Mouse (Mus musculus): ENCODE data around the gene Stmnd1. TPM values are rescaled to one million over a fixed set of nuclear protein-coding genes. Genes with fewer than 3 reads are reported as not detected.

The Stmnd1 gene
- polyA plus RNA-seq, 1 experiment: not detected

- H3K27ac ChIP-seq (ENCODE audit: insufficient read depth, low read depth, low read length): no peak overlapping the region
- WGBS: 83% methylated on average over 4 of the region's 4 CpGs
- TF ChIP-seq CTCF (IDR thresholded peaks at IDR 0.05; ENCODE audit: insufficient read depth, low read depth, low read length) (no peak), POLR2A (IDR thresholded peaks at IDR 0.05; ENCODE audit: insufficient read depth, low read depth, low read length) (no peak)
- H3K4me1 ChIP-seq (ENCODE audit: control insufficient read depth, insufficient read depth, low read length): peaks cover 15% of the 10 kb centered on the region
- H3K4me3 ChIP-seq (ENCODE audit: insufficient read depth, low read depth, low read length): no peak overlapping the region
Measured at GRCm38 (mm10) chr13:46275701-46276100, 2.2 kb downstream of the Stmnd1 start.

- 92% methylated on average over 2 of the region's 2 CpGs for WGBS
- no peak for TF ChIP-seq POLR2A (IDR thresholded peaks at IDR 0.05; ENCODE audit: insufficient read depth, low read depth, low read length)
- H3K4me3 ChIP-seq (ENCODE audit: insufficient read depth, low read depth, low read length): no peak overlapping the region
- H3K27ac ChIP-seq (ENCODE audit: insufficient read depth, low read depth, low read length): no peak overlapping the region
- no peaks in the 10 kb centered on the region for H3K4me1 ChIP-seq (ENCODE audit: control insufficient read depth, insufficient read depth, low read length)
Measured at GRCm38 (mm10) chr13:46282543-46282942, 9.0 kb downstream of the Stmnd1 start.

GRCm38 (mm10) chr13:46287801-46288200, 14.3 kb downstream of the Stmnd1 start:
- TF ChIP-seq POLR2A (IDR thresholded peaks at IDR 0.05; ENCODE audit: insufficient read depth, low read depth, low read length) (no peak), CTCF (IDR thresholded peaks at IDR 0.05; ENCODE audit: insufficient read depth, low read depth, low read length) (no peak)
- Histone ChIP-seq H3K4me3 (ENCODE audit: insufficient read depth, low read depth, low read length) (no peak overlapping the region), H3K27ac (ENCODE audit: insufficient read depth, low read depth, low read length) (no peak overlapping the region), H3K4me1 (ENCODE audit: control insufficient read depth, insufficient read depth, low read length) (no peaks in the 10 kb centered on the region)
- WGBS: 85% methylated on average over 8 of the region's 8 CpGs

- H3K27ac ChIP-seq (ENCODE audit: insufficient read depth, low read depth, low read length): no peak overlapping the region
- 36% methylated on average over 5 of the region's 5 CpGs for WGBS
- H3K4me3 ChIP-seq (ENCODE audit: insufficient read depth, low read depth, low read length): no peak overlapping the region
- TF ChIP-seq CTCF (IDR thresholded peaks at IDR 0.05; ENCODE audit: insufficient read depth, low read depth, low read length): no peak
- TF ChIP-seq POLR2A (IDR thresholded peaks at IDR 0.05; ENCODE audit: insufficient read depth, low read depth, low read length): no peak
- no peaks in the 10 kb centered on the region for H3K4me1 ChIP-seq (ENCODE audit: control insufficient read depth, insufficient read depth, low read length)
Measured at GRCm38 (mm10) chr13:46288372-46288771, 14.9 kb downstream of the Stmnd1 start.

- Histone ChIP-seq H3K4me3 (ENCODE audit: insufficient read depth, low read depth, low read length) (no peak overlapping the region), H3K4me1 (ENCODE audit: control insufficient read depth, insufficient read depth, low read length) (no peaks in the 10 kb centered on the region), H3K27ac (ENCODE audit: insufficient read depth, low read depth, low read length) (no peak overlapping the region)
- TF ChIP-seq CTCF (IDR thresholded peaks at IDR 0.05; ENCODE audit: insufficient read depth, low read depth, low read length) (no peak), POLR2A (IDR thresholded peaks at IDR 0.05; ENCODE audit: insufficient read depth, low read depth, low read length) (no peak)
- 82% methylated on average over 1 of the region's 1 CpGs for WGBS
Measured at GRCm38 (mm10) chr13:46290537-46290936, 17.0 kb downstream of the Stmnd1 start.

GRCm38 (mm10) chr13:46294365-46294764, 20.8 kb downstream of the Stmnd1 start:
- no peak for TF ChIP-seq CTCF (IDR thresholded peaks at IDR 0.05; ENCODE audit: insufficient read depth, low read depth, low read length)
- TF ChIP-seq POLR2A (IDR thresholded peaks at IDR 0.05; ENCODE audit: insufficient read depth, low read depth, low read length): no peak
- no peaks in the 10 kb centered on the region for H3K4me1 ChIP-seq (ENCODE audit: control insufficient read depth, insufficient read depth, low read length)

GRCm38 (mm10) chr13:46297701-46298100, 24.2 kb downstream of the Stmnd1 start:
- 97% methylated on average over 4 of the region's 4 CpGs for WGBS
- H3K4me1 ChIP-seq (ENCODE audit: control insufficient read depth, insufficient read depth, low read length): no peaks in the 10 kb centered on the region
- TF ChIP-seq POLR2A (IDR thresholded peaks at IDR 0.05; ENCODE audit: insufficient read depth, low read depth, low read length) (no peak), CTCF (IDR thresholded peaks at IDR 0.05; ENCODE audit: insufficient read depth, low read depth, low read length) (no peak)
- H3K4me3 ChIP-seq (ENCODE audit: insufficient read depth, low read depth, low read length): no peak overlapping the region
- H3K27ac ChIP-seq (ENCODE audit: insufficient read depth, low read depth, low read length): no peak overlapping the region

More at GRCm38 (mm10) chr13:46294365-46294764, 20.8 kb downstream of the Stmnd1 start:
- H3K27ac ChIP-seq (ENCODE audit: insufficient read depth, low read depth, low read length): no peak overlapping the region
- H3K4me3 ChIP-seq (ENCODE audit: insufficient read depth, low read depth, low read length): no peak overlapping the region

- no peak for TF ChIP-seq CTCF (IDR thresholded peaks at IDR 0.05; ENCODE audit: insufficient read depth, low read depth, low read length)
- TF ChIP-seq POLR2A (IDR thresholded peaks at IDR 0.05; ENCODE audit: insufficient read depth, low read depth, low read length): no peak
- Histone ChIP-seq H3K4me3 (ENCODE audit: insufficient read depth, low read depth, low read length) (no peak overlapping the region), H3K27ac (ENCODE audit: insufficient read depth, low read depth, low read length) (no peak overlapping the region), H3K4me1 (ENCODE audit: control insufficient read depth, insufficient read depth, low read length) (no peaks in the 10 kb centered on the region)
- 34% methylated on average over 10 of the region's 10 CpGs for WGBS
Measured at GRCm38 (mm10) chr13:46310790-46311189, 37.3 kb downstream of the Stmnd1 start.

GRCm38 (mm10) chr13:46313176-46313575, 39.7 kb downstream of the Stmnd1 start:
- 80% methylated on average over 5 of the region's 5 CpGs for WGBS
- Histone ChIP-seq H3K27ac (ENCODE audit: insufficient read depth, low read depth, low read length) (no peak overlapping the region), H3K4me3 (ENCODE audit: insufficient read depth, low read depth, low read length) (no peak overlapping the region), H3K4me1 (ENCODE audit: control insufficient read depth, insufficient read depth, low read length) (no peaks in the 10 kb centered on the region)
- no peak for TF ChIP-seq POLR2A (IDR thresholded peaks at IDR 0.05; ENCODE audit: insufficient read depth, low read depth, low read length)
- TF ChIP-seq CTCF (IDR thresholded peaks at IDR 0.05; ENCODE audit: insufficient read depth, low read depth, low read length): no peak

- H3K4me1 ChIP-seq (ENCODE audit: control insufficient read depth, insufficient read depth, low read length): no peaks in the 10 kb centered on the region
- H3K4me3 ChIP-seq (ENCODE audit: insufficient read depth, low read depth, low read length): no peak overlapping the region
- 94% methylated on average over 7 of the region's 7 CpGs for WGBS
- no peak for TF ChIP-seq POLR2A (IDR thresholded peaks at IDR 0.05; ENCODE audit: insufficient read depth, low read depth, low read length)
- TF ChIP-seq CTCF (IDR thresholded peaks at IDR 0.05; ENCODE audit: insufficient read depth, low read depth, low read length): no peak
- H3K27ac ChIP-seq (ENCODE audit: insufficient read depth, low read depth, low read length): no peak overlapping the region
Measured at GRCm38 (mm10) chr13:46315165-46315564, 41.6 kb downstream of the Stmnd1 start.

Measured in olfactory bulb, adult 2 months (tissue).